Mouse (Mus musculus): Measurements from ENCODE around the gene Mcm7. TPM values are rescaled to one million over a fixed set of nuclear protein-coding genes. Genes with fewer than 3 reads are reported as not detected.
"Not testable (repeated sequence)": the region's sequence is repeated elsewhere in the genome, so short reads cannot be mapped to it uniquely, and the experiment has no call there.

The Mcm7 gene
- total RNA-seq (2018; cell fraction: chromatin; rRNA removed): 10 to 100 TPM in 15 of 26 experiments, 1 to 10 TPM in 11; 1.3 to 43.7 (median 12.9) TPM
- 10 to 100 TPM in 11 of 26 experiments, 1 to 10 TPM in 15; 4.5 to 13.6 (median 8.9) TPM for total RNA-seq (2018; cell fraction: cytosol; rRNA removed)
- 10 to 100 TPM in 11 of 26 experiments, 1 to 10 TPM in 15; 3.2 to 84.2 (median 7.7) TPM for total RNA-seq (2018; cell fraction: nucleus; rRNA removed)
- 7.1 to 61.8 TPM (median 13.3 TPM) in 3 replicates for polyA plus RNA-seq (2018)

DNA sequence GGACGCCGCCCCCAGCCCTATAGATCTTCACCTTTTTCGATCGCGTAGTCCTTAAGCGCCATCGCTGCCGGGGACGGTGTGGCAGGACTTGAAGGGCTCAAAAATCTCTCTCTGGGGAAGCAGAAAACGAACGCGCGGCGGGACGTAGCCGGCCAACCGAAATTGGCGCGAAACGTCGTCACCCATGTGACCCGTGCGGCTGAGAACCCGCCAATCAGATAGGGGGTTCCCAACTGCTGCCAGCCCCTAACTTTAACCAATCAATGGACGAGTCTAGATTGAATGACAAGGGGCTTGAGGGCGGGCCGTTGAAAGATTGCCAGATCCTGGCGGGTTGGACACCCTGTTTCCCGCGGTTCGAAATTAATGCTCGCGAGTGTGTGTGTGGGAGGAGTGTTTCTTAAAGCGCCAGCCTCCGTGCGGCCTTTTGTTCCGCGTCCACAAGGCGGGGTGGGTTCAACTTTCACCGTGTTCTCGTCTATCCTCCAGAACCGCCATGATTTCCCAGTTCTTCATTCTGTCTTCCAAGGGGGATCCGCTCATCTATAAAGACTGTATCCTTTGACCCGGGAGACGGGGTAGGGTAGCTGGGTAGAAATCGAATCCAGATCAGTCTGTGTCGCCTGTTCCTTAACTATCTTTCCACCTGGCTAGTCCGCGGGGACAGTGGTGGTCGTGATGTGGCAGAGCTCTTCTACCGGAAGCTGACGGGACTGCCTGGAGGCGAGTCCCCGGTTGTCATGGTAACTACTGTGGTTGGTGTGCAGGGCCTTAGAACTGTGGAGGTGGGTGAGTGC, at the start of gene Mcm7, which contains the start of gene Ap4m1:
TSS of gene Mcm7 (minus strand) at position 728 of the 797 bp plus-strand sequence.
TSS of gene Ap4m1 (plus strand) at position 308 of the 797 bp plus-strand sequence.
- H3K4me3 ChIP-seq (ENCODE audit: inconsistent target): peak within 1 kb of the TSS; percentile 88
- WGBS (ENCODE audit: missing documents): under 1% methylated on average over 50 of the region's 54 CpGs
- peak within 1 kb of the TSS; percentile 77 for H3K27ac ChIP-seq
- peaks cover 30% of the 10 kb centered on the region; the same call in 1 of the 2 replicates for H3K36me3 ChIP-seq (ENCODE audit: inconsistent target)
- H3K79me2 ChIP-seq (ENCODE audit: inconsistent target): peaks cover 19% of the 10 kb centered on the region

DNA sequence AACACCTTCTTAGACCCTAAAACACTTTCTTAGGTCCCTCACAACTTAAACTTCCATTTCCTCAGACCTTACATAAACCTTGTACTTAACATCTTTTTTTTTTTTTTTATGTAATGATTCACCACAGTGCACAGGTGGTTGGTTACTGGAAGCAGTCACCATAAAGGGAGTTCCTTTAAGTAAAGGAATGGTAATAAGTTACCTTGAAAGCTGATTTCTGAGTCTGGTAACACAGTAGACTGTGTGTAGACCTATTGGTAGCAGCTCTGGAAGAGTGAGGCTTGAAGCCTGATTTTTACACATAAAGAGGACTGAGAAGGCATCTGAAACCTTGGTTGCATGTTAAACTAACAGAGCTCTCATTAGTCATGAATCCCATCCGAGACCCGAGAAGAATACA, 47.6 kb upstream of the Mcm7 start:
- WGBS (ENCODE audit: missing documents): 78% methylated on average over 2 of the region's 2 CpGs
- no peaks in the 10 kb centered on the region for H3K36me3 ChIP-seq (ENCODE audit: inconsistent target)
- no peak overlapping the region for H3K27ac ChIP-seq
- H3K79me2 ChIP-seq (ENCODE audit: inconsistent target): peaks cover 11% of the 10 kb centered on the region; the same call in 1 of the 2 replicates
- H3K4me3 ChIP-seq (ENCODE audit: inconsistent target): no peak overlapping the region

- H3K4me3 ChIP-seq (ENCODE audit: inconsistent target); H3K36me3 ChIP-seq (ENCODE audit: inconsistent target); H3K27ac ChIP-seq; H3K79me2 ChIP-seq (ENCODE audit: inconsistent target): not testable (repeated sequence)
- WGBS (ENCODE audit: missing documents): 95% methylated on average over 13 of the region's 13 CpGs
Measured at GRCm38 (mm10) chr5:138216632-138217031, 44.4 kb upstream of the Mcm7 start.

- WGBS (ENCODE audit: missing documents): 90% methylated on average over 4 of the region's 4 CpGs
- Histone ChIP-seq H3K4me3 (ENCODE audit: inconsistent target) (no peak overlapping the region), H3K79me2 (ENCODE audit: inconsistent target) (no peaks in the 10 kb centered on the region), H3K36me3 (ENCODE audit: inconsistent target) (no peaks in the 10 kb centered on the region), H3K27ac (no peak overlapping the region)
Measured at GRCm38 (mm10) chr5:138207873-138208272, 35.7 kb upstream of the Mcm7 start.

- WGBS (ENCODE audit: missing documents): 87% methylated on average over 1 of the region's 1 CpGs
- H3K79me2 ChIP-seq (ENCODE audit: inconsistent target): no peaks in the 10 kb centered on the region
- H3K4me3 ChIP-seq (ENCODE audit: inconsistent target): no peak overlapping the region
- no peaks in the 10 kb centered on the region for H3K36me3 ChIP-seq (ENCODE audit: inconsistent target)
- H3K27ac ChIP-seq: no peak overlapping the region
Measured at GRCm38 (mm10) chr5:138207253-138207652, 35.0 kb upstream of the Mcm7 start.

- no peaks in the 10 kb centered on the region for H3K36me3 ChIP-seq (ENCODE audit: inconsistent target)
- WGBS (ENCODE audit: missing documents): 100% methylated on average over 1 of the region's 3 CpGs
- H3K4me3 ChIP-seq (ENCODE audit: inconsistent target): no peak overlapping the region
- H3K27ac ChIP-seq: no peak overlapping the region
- no peaks in the 10 kb centered on the region for H3K79me2 ChIP-seq (ENCODE audit: inconsistent target)
Measured at GRCm38 (mm10) chr5:138202086-138202485, 29.9 kb upstream of the Mcm7 start.

DNA sequence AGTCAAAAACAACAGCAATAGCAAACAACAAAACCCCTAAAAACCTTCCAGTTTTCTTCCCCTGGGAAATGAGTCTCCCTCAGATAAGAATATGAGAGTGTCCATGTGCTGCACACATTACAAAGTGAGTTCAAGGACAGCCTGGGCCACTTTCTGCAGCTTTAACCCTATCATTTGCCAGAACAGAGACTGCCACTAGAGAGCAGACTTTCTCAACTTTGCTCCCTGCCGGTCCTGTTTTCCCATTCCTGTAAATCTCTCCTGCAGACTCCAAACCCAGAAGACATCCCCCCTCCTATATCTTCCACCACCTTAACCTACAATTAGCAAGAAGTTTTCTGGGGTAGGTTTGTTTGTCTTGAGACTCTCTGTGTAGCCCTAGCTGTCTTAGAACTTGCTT, 27.4 kb upstream of the Mcm7 start:
- no peak overlapping the region for H3K27ac ChIP-seq
- no peaks in the 10 kb centered on the region; the same call in 1 of the 2 replicates for H3K79me2 ChIP-seq (ENCODE audit: inconsistent target)
- H3K4me3 ChIP-seq (ENCODE audit: inconsistent target): no peak overlapping the region
- H3K36me3 ChIP-seq (ENCODE audit: inconsistent target): no peaks in the 10 kb centered on the region
- WGBS (ENCODE audit: missing documents): 0% methylated on average over 1 of the region's 1 CpGs

DNA sequence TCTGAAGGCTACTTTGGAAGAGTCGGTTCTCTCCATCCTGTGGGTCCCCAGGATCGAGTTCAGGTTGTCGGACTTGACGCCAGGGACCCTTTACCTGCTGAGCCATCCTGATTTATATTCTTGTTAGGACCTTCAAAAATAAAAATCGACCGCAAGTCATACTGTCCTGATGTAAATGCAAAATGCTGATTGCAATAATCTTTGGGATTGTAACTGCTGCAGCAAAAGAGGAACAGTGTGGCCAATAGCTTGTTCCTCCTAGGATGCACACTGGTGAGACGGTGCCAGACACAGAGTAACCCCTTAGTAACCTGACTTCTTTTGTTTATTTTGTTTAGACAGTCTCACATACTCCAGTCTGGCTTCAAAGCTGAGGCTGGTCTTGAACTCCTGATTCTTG, 23.2 kb upstream of the Mcm7 start:
- H3K27ac ChIP-seq: peak overlapping the region; percentile 88
- no peaks in the 10 kb centered on the region; the same call in 1 of the 2 replicates for H3K79me2 ChIP-seq (ENCODE audit: inconsistent target)
- H3K36me3 ChIP-seq (ENCODE audit: inconsistent target): no peaks in the 10 kb centered on the region
- WGBS (ENCODE audit: missing documents): 13% methylated on average over 7 of the region's 7 CpGs
- peak overlapping the region; percentile 61 for H3K4me3 ChIP-seq (ENCODE audit: inconsistent target)

DNA sequence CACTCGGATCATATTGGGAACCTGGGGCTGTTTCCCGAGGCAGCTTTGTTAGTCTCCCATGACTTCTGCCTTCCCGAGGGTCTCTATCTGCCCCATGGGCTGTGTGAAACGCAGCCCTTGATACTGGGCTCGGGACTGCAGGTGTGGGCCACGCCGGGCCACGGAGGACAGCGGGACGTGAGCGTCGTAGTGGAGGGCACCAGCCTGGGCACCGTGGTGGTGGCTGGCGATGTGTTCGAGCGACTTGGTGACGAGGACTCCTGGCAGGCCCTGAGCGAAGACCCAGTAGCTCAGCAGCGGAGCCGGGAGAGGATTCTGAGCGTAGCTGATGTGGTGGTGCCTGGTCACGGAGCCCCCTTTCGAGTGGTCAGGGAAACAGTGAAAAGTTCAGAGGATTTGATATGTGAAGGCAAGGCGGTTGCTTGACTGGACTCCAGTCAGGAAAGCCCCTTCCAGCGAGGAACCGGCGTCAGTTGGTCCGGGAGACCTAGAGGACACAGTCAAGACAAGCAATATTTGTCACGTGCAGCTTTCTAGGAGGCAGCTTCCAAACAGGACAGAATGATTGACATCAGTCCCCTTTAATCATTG, 22.6 kb upstream of the Mcm7 start:
- H3K36me3 ChIP-seq (ENCODE audit: inconsistent target): no peaks in the 10 kb centered on the region
- H3K4me3 ChIP-seq (ENCODE audit: inconsistent target): peak overlapping the region; percentile 61
- H3K27ac ChIP-seq: peak overlapping the region; percentile 88
- H3K79me2 ChIP-seq (ENCODE audit: inconsistent target): no peaks in the 10 kb centered on the region; the same call in 1 of the 2 replicates
- under 1% methylated on average over 29 of the region's 29 CpGs for WGBS (ENCODE audit: missing documents)

DNA sequence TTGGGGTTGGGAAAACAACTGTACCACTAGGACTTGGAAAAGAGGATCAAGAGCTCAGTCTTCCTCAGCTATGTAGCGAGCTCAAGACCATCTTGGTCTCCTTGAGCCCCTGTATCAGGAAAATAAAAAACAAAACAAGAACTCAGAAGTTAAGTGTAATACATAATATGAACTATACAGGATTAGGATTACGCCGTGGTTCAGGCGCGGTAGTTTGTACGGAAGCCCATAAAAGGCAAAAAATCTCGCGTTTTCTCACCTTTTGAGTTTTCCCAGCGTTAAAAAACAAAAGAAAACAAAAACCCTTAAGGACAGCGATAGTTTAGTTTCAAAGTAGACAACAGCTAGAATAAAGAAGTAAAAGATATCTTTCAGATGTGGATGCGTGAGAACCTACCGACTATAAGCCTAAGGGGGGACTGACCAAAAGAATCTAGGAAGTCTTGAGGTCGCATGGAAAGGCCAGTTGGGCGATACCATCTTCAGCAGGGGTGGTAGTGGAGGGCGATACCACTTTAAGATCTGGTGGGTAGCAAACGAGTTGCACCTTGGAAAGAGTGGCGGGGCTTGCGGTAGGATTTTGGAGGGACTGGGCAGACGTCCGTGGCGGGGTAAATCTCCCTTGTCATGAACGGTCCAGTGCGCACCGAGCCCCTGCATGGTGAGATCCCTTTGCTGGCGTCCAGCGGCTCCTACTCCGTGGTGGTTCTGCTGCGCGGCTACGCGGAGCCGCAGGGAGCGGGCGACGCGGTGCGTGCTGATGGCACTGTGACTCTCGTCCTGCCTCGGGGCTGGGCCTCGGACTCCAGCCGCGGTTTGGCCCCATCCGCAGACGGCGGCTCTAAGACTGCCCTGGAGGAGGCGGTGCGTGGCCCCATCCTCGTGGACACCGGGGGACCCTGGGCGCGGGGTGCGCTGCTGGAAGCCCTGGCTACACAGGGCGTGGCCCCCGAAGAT, 21.8 kb upstream of the Mcm7 start, which contains the start of gene Mblac1:
TSS of gene Mblac1 (plus strand) at position 544 of the 957 bp plus-strand sequence.
- no peaks in the 10 kb centered on the region for H3K36me3 ChIP-seq (ENCODE audit: inconsistent target)
- H3K27ac ChIP-seq: peak within 1 kb of the TSS; percentile 88
- WGBS (ENCODE audit: missing documents): 4% methylated on average over 47 of the region's 54 CpGs
- no peaks in the 10 kb centered on the region; the same call in 1 of the 2 replicates for H3K79me2 ChIP-seq (ENCODE audit: inconsistent target)
- peak within 1 kb of the TSS; percentile 61 for H3K4me3 ChIP-seq (ENCODE audit: inconsistent target)

DNA sequence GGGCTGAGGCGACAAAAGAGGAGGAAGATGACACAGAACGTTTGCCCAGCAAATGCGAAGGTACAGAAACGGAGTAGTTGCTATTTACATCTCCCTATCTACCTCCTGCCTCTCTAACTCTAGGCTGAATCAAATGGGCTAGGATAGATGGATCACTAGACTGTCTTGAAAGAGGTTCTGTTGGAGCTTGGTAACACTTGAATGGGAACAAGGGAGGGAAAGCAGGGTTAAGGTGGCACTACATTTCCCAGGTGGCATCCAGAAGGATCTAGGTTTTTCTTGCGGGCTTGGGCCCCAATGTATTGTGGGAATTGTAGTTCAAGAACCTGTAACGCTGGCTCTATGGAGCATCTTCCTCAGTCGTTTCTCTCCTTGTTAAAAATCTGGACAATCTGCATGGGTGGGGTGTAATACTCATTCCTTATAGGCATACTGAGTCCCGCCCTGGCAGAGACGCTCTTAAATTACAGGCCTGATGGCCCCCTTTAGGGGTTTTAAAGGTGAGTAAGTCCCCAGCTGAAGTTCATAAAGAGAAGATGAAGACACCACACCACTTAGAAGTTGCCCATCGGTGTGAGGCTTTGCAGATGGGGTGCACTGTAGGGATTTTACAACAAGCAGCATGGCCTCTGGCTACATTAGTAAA, 15.6 kb upstream of the Mcm7 start:
- Histone ChIP-seq H3K36me3 (ENCODE audit: inconsistent target) (peaks cover 9% of the 10 kb centered on the region; the same call in 1 of the 2 replicates), H3K27ac (peak overlapping the region; percentile 82), H3K4me3 (ENCODE audit: inconsistent target) (peak overlapping the region; percentile 94), H3K79me2 (ENCODE audit: inconsistent target) (peaks cover 15% of the 10 kb centered on the region)
- 2% methylated on average over 10 of the region's 10 CpGs for WGBS (ENCODE audit: missing documents)

DNA sequence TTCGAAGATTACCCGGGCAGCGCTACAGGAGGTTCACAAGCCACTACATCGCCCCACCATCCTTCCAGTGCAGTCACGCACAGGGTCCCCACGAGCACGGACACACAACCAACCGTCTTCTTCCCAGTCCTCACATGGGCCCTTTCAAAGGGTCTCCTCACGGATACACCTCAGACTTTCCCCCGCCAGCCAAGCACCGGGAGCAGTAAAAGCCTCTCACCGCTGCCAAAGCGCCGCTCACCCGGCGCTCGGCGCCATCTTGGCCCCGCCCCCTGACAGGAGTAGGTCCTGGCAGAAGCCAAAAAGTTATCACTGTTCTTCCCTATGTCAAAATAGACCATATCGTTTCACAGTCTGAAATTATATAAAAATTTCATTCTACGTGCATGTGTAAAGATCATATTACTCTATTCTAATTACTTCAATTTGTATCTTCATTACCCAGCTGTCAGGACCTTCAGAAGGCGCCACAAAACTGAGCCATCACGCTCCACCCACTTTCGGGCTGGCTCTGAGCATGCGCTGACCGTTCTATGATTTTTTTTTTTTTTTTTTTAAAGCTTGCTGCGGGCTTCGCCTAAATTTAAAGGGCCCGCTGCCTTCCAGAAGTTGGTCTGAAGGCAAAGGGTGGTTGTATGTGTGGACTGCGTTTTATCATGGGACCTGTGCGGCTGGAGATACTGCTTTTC, 14.9 kb upstream of the Mcm7 start, which contains the start of the genes Taf6 and Cnpy4:
TSS of gene Taf6 (minus strand) at position 502 of the 689 bp plus-strand sequence.
TSS of gene Cnpy4 (plus strand) at position 536 of the 689 bp plus-strand sequence.
- peak within 1 kb of the TSS; percentile 82 for H3K27ac ChIP-seq
- peak within 1 kb of the TSS; percentile 94 for H3K4me3 ChIP-seq (ENCODE audit: inconsistent target)
- under 1% methylated on average over 31 of the region's 31 CpGs for WGBS (ENCODE audit: missing documents)
- H3K36me3 ChIP-seq (ENCODE audit: inconsistent target): peaks cover 16% of the 10 kb centered on the region; the same call in 1 of the 2 replicates
- peaks cover 15% of the 10 kb centered on the region for H3K79me2 ChIP-seq (ENCODE audit: inconsistent target)

- peak overlapping the region; percentile 77 for H3K27ac ChIP-seq
- 66% methylated on average over 3 of the region's 3 CpGs for WGBS (ENCODE audit: missing documents)
- peaks cover 19% of the 10 kb centered on the region for H3K79me2 ChIP-seq (ENCODE audit: inconsistent target)
- peaks cover 30% of the 10 kb centered on the region; the same call in 1 of the 2 replicates for H3K36me3 ChIP-seq (ENCODE audit: inconsistent target)
- H3K4me3 ChIP-seq (ENCODE audit: inconsistent target): no peak overlapping the region
Measured at GRCm38 (mm10) chr5:138173217-138173616, 995 bp upstream of the Mcm7 start.

Measured in macrophage (primary cell).